Mouse (Mus musculus): Measurements from ENCODE around the gene Pinlyp. TPM values are rescaled to one million over a fixed set of nuclear protein-coding genes. Genes with fewer than 3 reads are reported as not detected.

Pinlyp gene
- polyA plus RNA-seq, 1 experiment, result not detected

DNA sequence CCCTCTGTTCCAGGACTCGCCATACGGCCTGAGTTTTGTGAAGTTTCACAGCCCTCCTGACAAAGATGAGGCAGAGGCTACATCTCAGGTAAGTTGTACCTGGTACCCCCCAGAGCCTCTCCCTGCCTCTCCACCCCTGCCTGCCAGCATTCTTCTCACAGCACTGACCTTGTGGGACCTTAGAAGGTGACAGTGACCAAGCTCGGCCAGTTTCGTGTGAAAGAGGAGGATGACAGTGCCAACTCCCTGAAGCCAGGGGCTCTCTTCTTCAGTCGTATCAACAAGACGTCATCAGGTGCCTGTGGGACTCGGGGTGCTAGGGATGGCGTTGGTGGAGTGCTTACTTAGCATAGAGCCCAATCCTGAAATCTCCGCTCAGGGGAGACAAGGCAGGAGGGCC, 20.3 kb upstream of the Pinlyp start:
- Histone ChIP-seq H3K27me3 (ENCODE audit: control insufficient read depth) (no peaks in the 10 kb centered on the region), H3K4me3 (replicated peaks) (no peak overlapping the region), H3K4me1 (ENCODE audit: control insufficient read depth) (no peaks in the 10 kb centered on the region; the same call in 1 of the 2 replicates), H3K9me3 (ENCODE audit: control insufficient read depth, low read length) (no peaks in the 10 kb centered on the region), H3K36me3 (ENCODE audit: control insufficient read depth) (peaks cover 92% of the 10 kb centered on the region)
- TF ChIP-seq TAL1 (IDR thresholded peaks at IDR 0.05; ENCODE audit: low read length) (no peak), GATA1 (IDR thresholded peaks at IDR 0.05; ENCODE audit: low read length) (no peak)

DNA sequence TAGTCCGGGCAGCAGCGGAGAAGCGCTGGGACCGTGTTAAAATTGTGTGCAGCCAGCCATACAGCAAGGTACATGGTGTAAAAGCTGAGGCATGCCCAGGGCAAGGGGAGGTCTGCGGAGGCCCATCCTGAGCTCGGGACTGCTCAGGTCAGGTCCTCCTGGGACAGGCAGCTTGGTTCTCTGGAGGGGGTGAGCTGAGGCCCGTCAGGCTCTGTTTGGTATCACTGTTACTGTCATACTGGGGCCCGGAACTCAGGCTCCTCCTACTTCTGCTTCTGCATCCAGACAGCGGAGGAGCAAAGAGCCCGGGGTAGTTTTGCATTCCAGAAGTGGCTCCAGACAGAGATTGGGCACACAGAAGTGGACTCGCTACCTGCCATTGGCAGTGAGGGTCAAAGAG, 19.7 kb upstream of the Pinlyp start:
- H3K36me3 ChIP-seq (ENCODE audit: control insufficient read depth), result peaks cover 92% of the 10 kb centered on the region
- no peaks in the 10 kb centered on the region; the same call in 1 of the 2 replicates for H3K4me1 ChIP-seq (ENCODE audit: control insufficient read depth)
- TF ChIP-seq GATA1 (IDR thresholded peaks at IDR 0.05; ENCODE audit: low read length), result no peak
- no peaks in the 10 kb centered on the region for H3K9me3 ChIP-seq (ENCODE audit: control insufficient read depth, low read length)
- H3K27me3 ChIP-seq (ENCODE audit: control insufficient read depth), result no peaks in the 10 kb centered on the region
- no peak overlapping the region for H3K4me3 ChIP-seq (replicated peaks)

DNA sequence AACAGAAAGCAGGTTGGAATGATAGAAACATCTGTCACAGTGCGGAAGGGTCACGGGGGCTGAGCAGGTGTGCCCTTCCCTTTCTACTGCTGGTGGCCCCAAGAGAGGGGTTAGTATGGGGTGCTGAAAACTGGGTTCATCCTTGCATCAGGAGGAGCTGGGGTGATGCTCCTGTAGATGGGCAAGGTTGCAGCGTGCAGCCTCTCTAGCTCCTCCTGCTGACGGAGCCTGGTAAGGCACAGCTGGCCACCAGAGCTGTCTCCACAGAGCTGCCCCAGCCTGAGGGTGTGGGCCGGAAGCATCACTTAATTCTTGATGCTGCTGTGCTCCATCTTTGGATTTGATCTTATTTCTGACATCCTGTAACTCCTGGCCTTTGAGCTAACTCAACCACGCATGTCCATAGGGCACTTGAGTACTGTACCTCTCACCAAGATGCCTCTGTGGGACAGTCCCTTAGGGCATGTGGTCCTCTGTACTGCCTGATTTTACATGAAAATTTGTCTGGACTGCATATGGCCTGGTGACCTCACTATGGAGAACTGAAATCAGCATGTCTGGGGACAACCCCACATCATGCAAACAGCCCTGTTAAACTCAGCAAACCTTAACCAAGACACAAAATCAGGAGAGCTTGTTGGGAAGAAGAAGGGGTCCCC, 18.8 kb upstream of the Pinlyp start:
- Histone ChIP-seq H3K27me3 (ENCODE audit: control insufficient read depth) (no peaks in the 10 kb centered on the region), H3K9me3 (ENCODE audit: control insufficient read depth, low read length) (no peaks in the 10 kb centered on the region), H3K36me3 (ENCODE audit: control insufficient read depth) (peaks cover 92% of the 10 kb centered on the region), H3K4me1 (ENCODE audit: control insufficient read depth) (no peaks in the 10 kb centered on the region; the same call in 1 of the 2 replicates), H3K4me3 (replicated peaks) (no peak overlapping the region)
- TF ChIP-seq TAL1 (IDR thresholded peaks at IDR 0.05; ENCODE audit: low read length) (no peak), GATA1 (IDR thresholded peaks at IDR 0.05; ENCODE audit: low read length) (no peak)

DNA sequence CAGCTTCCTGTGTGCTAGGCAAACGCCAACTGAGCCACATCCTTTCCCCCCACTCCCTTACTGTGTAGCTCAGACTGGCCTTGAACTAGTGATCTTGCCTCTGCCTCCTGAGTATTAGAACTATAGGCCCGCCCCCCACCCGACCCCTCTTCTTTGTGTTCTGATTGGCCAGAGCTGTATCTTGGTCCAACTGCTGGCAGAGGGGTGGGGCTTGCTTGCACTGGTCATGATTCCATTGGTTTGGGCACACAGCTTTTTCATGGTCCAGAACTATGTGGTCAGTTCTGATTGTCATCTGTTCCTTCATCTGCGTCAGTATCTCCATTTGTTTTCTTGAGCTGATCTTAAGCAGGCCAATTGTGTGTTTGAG, 17.9 kb upstream of the Pinlyp start:
- H3K4me1 ChIP-seq (ENCODE audit: control insufficient read depth), result no peaks in the 10 kb centered on the region; the same call in 1 of the 2 replicates
- H3K9me3 ChIP-seq (ENCODE audit: control insufficient read depth, low read length), result no peaks in the 10 kb centered on the region
- H3K4me3 ChIP-seq (replicated peaks), result no peak overlapping the region
- peaks cover 96% of the 10 kb centered on the region for H3K36me3 ChIP-seq (ENCODE audit: control insufficient read depth)
- no peaks in the 10 kb centered on the region for H3K27me3 ChIP-seq (ENCODE audit: control insufficient read depth)
- TF ChIP-seq GATA1 (IDR thresholded peaks at IDR 0.05; ENCODE audit: low read length), result no peak
- no peak for TF ChIP-seq TAL1 (IDR thresholded peaks at IDR 0.05; ENCODE audit: low read length)

DNA sequence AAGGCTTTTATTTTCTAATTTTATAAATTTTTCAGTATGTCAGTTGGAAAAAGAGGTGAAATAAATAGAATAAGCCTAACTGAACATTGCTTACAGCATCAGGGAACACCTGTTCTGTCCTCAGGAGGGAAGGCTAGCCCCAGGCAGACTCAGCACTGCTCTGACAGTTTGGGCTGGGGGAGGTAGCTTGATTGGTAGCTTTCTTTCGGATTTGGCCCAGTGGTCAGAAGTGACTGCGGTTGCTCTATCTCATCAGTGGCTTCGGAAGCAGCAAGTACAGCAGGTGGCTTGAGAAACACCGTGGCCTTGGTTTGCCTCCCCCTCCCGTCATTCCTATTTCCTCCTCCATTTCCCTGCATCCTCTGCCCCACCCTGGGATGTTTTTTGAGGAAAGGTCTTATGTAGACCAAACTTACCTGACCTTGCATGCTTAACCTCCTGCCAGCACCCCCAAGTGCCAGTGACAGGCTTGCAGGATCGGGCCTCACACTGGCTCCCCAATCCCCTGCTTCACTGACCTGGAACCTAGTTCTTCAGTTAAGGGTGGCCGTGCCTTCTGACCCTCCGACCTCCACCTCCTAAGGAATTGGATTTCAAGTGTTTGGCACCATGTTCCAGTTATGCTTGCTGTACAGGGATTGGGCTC, 17.4 kb upstream of the Pinlyp start:
- Histone ChIP-seq H3K4me3 (replicated peaks) (no peak overlapping the region), H3K36me3 (ENCODE audit: control insufficient read depth) (peaks cover 95% of the 10 kb centered on the region), H3K4me1 (ENCODE audit: control insufficient read depth) (no peaks in the 10 kb centered on the region; the same call in 1 of the 2 replicates), H3K9me3 (ENCODE audit: control insufficient read depth, low read length) (no peaks in the 10 kb centered on the region), H3K27me3 (ENCODE audit: control insufficient read depth) (no peaks in the 10 kb centered on the region)
- TF ChIP-seq TAL1 (IDR thresholded peaks at IDR 0.05; ENCODE audit: low read length) (no peak), GATA1 (IDR thresholded peaks at IDR 0.05; ENCODE audit: low read length) (no peak)

DNA sequence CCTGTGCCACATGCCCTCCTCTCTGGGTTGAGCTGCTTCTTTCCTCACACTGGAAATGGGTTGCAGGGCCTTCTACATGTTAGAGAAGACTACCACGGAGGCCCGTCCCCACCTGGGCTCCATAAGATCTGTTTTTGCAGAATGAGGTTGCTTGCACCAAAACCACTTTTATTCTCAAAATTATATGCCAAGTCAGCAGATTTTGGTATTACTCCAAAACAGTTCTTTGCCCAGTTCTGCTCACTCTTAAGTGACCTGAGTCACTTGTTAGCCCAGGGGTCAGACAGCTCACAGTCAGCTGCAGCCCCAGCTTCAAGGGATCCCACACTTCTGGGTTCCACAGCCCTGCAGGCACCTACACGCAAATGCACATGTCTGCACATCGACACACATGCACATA, 15.5 kb upstream of the Pinlyp start:
- no peaks in the 10 kb centered on the region for H3K27me3 ChIP-seq (ENCODE audit: control insufficient read depth)
- H3K9me3 ChIP-seq (ENCODE audit: control insufficient read depth, low read length), result no peaks in the 10 kb centered on the region
- no peak overlapping the region for H3K4me3 ChIP-seq (replicated peaks)
- peaks cover 88% of the 10 kb centered on the region for H3K36me3 ChIP-seq (ENCODE audit: control insufficient read depth)
- no peaks in the 10 kb centered on the region; the same call in 1 of the 2 replicates for H3K4me1 ChIP-seq (ENCODE audit: control insufficient read depth)
- TF ChIP-seq TAL1 (IDR thresholded peaks at IDR 0.05; ENCODE audit: low read length) (no peak), GATA1 (IDR thresholded peaks at IDR 0.05; ENCODE audit: low read length) (no peak)

DNA sequence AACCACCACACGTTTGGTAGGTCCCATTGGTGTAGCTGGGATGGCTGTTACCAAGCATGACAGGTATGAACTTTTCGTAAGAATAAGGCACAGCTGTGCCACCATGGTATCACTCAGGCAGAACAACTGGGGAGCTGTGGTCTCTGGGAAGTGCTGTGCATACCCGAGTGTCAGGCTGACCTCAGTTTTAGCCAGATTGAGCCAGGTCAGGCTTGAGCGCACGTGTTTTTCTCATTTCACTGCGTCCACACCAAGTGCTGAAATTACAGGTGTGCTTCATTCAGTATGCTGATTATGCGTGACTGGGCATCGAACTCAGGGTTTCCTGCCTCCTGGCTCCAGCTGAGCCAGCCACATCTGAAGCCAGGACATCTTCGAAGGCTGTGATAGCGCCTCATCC, 9.9 kb upstream of the Pinlyp start:
- Histone ChIP-seq H3K4me3 (replicated peaks) (no peak overlapping the region), H3K27me3 (ENCODE audit: control insufficient read depth) (no peaks in the 10 kb centered on the region), H3K9me3 (ENCODE audit: control insufficient read depth, low read length) (no peaks in the 10 kb centered on the region), H3K4me1 (ENCODE audit: control insufficient read depth) (no peaks in the 10 kb centered on the region; the same call in 1 of the 2 replicates), H3K36me3 (ENCODE audit: control insufficient read depth) (peaks cover 88% of the 10 kb centered on the region)
- TF ChIP-seq TAL1 (IDR thresholded peaks at IDR 0.05; ENCODE audit: low read length), result no peak
- no peak for TF ChIP-seq GATA1 (IDR thresholded peaks at IDR 0.05; ENCODE audit: low read length)

DNA sequence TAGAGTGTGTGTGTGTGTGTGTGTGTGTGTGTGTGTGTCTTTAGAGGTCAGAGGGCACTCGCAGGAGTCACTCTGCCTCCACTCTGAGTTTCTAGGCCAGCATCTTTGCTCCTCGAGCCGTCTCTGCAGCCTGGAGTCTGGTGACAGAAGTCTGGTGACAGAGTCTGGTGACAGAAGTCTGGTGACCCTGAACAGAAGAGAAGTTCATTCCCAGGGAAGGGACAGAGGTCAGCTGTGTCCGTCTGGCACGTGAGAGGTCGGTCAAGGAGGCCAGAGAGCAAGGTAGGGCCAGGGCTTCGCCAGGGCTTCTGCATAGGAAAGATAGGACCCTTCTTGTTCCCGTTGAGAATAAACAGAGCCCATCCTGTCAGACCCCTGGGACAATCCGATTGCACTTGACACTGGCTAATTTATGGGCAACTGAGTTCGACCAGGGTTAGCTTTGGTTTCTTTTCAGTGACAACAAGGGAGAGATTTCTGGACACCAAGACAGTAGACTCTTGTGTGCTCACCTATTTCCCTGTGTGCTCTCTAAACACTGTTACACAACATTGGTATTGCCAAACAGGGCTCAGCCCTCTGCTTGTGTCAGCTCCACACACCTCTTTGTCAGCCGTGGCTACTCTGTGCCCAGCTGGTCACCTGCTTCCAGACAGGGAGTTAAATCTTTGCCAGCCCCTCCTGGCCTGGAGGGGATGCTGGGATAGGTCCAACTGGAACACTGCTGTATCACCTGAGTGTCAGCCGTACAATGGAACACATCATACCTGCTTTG, 6.3 kb upstream of the Pinlyp start:
- H3K27me3 ChIP-seq (ENCODE audit: control insufficient read depth), result no peaks in the 10 kb centered on the region
- peaks cover 87% of the 10 kb centered on the region for H3K36me3 ChIP-seq (ENCODE audit: control insufficient read depth)
- peaks cover 15% of the 10 kb centered on the region for H3K4me1 ChIP-seq (ENCODE audit: control insufficient read depth)
- H3K4me3 ChIP-seq (replicated peaks), result no peak overlapping the region
- TF ChIP-seq GATA1 (IDR thresholded peaks at IDR 0.05; ENCODE audit: low read length) (no peak), TAL1 (IDR thresholded peaks at IDR 0.05; ENCODE audit: low read length) (no peak)
- no peaks in the 10 kb centered on the region for H3K9me3 ChIP-seq (ENCODE audit: control insufficient read depth, low read length)

DNA sequence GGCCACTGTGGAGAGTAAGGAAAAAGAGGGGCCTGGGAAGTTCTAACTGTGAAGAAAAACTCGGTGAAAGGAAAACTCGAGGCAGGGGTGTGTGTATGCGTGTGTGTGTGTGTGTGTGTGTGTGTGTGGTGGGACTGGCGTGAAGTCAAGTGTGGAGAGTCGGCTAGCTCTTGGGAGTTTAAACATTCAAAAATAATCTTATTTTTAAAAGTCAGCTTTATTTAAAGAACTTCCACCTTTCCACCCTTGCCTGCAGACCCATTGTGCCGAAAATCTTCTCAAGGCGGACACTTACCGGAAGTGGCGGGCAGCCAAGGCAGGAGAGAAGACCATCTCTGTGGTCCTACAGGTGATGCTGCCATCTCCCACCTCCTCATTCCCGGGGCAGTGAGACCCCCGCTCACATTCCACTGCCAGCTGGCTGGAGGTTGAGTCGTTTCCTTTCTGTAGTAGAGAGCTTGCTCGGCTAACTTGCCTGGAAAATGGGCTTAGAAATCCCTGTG, 1.7 kb upstream of the Pinlyp start:
- Histone ChIP-seq H3K9me3 (ENCODE audit: control insufficient read depth, low read length) (peaks cover 3% of the 10 kb centered on the region; the same call in 1 of the 2 replicates), H3K4me1 (ENCODE audit: control insufficient read depth) (peaks cover 27% of the 10 kb centered on the region), H3K27me3 (ENCODE audit: control insufficient read depth) (no peaks in the 10 kb centered on the region), H3K36me3 (ENCODE audit: control insufficient read depth) (peaks cover 47% of the 10 kb centered on the region), H3K4me3 (replicated peaks) (peak overlapping the region; percentile 90)
- TF ChIP-seq GATA1 (IDR thresholded peaks at IDR 0.05; ENCODE audit: low read length) (no peak), TAL1 (IDR thresholded peaks at IDR 0.05; ENCODE audit: low read length) (no peak)
